Mouse (Mus musculus) layer of hippocampus, postnatal 14 days (tissue): ENCODE measurements around the gene Gna12. TPM values are rescaled to one million over a fixed set of nuclear protein-coding genes. Genes with fewer than 3 reads are reported as not detected.

Experiments
- DNase-seq, 2 experiments: peaks; one replicate each; pipeline ENCODE4 v3.0.0; 2021 to 2022; ENCODE audit warnings: low spot score in 2 of 2, mixed read lengths in 1 of 2
- long read RNA-seq, 2 experiments: library from polyadenylated mRNA; stranded (forward); transcript quantifications; one replicate each; pipeline ENCODE4 v2.0.0; 2021
- total RNA-seq, 2 experiments: library from RNA; stranded (reverse); gene quantifications; 2 replicates each; pipeline ENCODE4 v1.2.3; 2021

Gna12 gene
- 10 to 100 TPM; 88.7 to 96.0 TPM for total RNA-seq
- long read RNA-seq, experiment 1, transcript Gna12-201 (4 exons, 3,416 nt), result major isoform, 116 of 142 reads
- long read RNA-seq, experiment 1, partial matches to known transcripts, result 8 of 142 reads
- long read RNA-seq, experiment 1, other reads (novel, unspliced or antisense), result 18 of 142 reads
- long read RNA-seq, experiment 2, transcript Gna12-201 (4 exons, 3,416 nt), result major isoform, 133 of 166 reads
- long read RNA-seq, experiment 2, partial matches to known transcripts, result 5 of 166 reads
- long read RNA-seq, experiment 2, other reads (novel, unspliced or antisense), result 28 of 166 reads

DNA sequence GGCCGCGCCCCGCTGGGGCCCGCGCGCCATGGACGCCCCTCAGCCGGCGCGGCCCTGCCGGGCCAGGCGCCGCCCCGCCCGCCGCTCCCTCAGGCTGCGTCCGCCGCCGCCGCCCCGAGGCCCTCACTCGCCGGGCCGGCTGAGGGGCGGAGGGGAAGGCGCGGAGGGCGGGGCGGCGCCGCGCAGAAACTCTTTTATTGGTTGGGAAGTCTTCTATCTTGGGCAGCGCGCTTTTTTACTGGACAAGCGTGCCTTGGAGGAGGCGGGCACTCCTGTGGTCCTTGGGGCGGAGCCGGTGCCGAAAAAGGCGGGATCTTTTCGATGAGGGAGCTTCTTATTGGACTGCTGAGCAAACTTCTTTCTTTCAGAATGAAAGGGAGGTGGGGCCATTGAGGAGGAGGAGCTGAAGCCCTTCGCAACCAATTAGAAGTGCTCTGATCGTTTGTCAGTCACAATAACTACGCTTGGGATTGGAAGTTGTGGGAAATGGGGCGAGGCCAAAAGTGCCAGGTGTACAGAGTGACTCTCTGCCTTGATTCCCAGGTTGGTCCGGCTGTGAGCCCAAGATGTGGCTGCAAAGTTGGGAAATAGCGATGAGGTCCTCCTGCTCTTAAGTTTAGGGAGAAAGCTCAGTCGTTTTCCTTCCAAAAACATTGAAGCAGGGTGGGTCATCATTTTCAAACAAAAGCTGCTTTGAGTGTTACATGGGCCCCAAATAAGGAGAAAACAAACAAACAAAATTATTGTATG is at the start of gene Gna12:
Gna12 (minus strand) TSS at position 118 of the 750 bp plus-strand sequence.
- peak; percentile 95 to 99 for DNase-seq

GRCm38 (mm10) chr5:140878644-140879043 is 48.4 kb upstream of the Gna12 start:
- DNase-seq, result no peak

DNA sequence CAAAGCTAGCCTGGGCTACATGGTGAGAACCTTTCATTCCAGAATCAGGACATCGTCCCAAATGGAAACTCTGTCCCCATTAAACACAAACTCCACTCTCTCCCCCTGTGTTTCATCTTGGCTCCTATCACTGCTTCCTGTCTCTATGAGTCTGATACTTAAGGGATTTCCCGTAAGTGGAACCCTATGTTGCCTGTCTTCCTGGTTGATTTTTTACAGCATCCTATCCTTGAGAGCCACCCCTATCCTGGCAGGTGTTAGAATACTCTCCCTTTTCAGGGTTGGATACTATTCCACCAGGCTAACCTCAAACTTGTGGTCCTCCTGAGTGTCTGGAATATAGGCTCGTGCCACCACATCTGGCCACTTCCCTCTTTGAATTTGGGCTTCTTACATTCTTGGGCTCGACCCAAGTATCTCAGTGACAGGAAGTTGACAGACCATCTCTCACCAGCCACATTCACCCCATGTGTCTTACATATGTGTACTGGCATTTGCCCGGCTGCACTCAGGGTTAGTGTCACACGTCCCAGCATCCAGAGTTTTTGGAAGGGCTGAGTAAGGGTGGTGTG is 43.6 kb upstream of the Gna12 start:
- no peak for DNase-seq

- DNase-seq, result no peak
Observed at GRCm38 (mm10) chr5:140873039-140873551, 42.9 kb upstream of the Gna12 start.

GRCm38 (mm10) chr5:140872532-140873038 is 42.4 kb upstream of the Gna12 start:
- DNase-seq, result no peak

DNA sequence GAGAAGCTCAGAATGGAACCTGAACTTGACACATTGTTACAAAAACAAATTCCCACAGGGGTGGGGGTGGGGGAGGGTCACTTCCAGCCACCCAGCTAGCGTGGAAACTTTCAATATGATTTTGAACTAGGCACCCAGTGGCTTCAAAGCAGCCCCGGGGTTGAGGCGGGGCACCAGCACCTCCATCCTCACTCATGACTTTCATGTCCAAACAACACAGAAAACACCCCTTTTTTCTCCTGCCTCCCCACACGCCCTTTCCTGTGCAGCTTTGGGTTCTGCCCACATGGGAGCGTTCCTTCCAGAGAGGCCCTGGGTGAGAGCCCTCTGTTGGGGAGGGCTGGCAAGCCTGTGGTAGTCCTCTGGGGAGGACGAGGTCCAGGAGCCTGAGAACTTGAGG is 41.0 kb upstream of the Gna12 start:
- DNase-seq, result no peak

GRCm38 (mm10) chr5:140869034-140869433 is 38.8 kb upstream of the Gna12 start:
- DNase-seq, result peak; percentile 65 to 77

GRCm38 (mm10) chr5:140859730-140860129 is 29.5 kb upstream of the Gna12 start:
- DNase-seq, result no peak

GRCm38 (mm10) chr5:140858335-140858734 is 28.1 kb upstream of the Gna12 start:
- no peak for DNase-seq

DNA sequence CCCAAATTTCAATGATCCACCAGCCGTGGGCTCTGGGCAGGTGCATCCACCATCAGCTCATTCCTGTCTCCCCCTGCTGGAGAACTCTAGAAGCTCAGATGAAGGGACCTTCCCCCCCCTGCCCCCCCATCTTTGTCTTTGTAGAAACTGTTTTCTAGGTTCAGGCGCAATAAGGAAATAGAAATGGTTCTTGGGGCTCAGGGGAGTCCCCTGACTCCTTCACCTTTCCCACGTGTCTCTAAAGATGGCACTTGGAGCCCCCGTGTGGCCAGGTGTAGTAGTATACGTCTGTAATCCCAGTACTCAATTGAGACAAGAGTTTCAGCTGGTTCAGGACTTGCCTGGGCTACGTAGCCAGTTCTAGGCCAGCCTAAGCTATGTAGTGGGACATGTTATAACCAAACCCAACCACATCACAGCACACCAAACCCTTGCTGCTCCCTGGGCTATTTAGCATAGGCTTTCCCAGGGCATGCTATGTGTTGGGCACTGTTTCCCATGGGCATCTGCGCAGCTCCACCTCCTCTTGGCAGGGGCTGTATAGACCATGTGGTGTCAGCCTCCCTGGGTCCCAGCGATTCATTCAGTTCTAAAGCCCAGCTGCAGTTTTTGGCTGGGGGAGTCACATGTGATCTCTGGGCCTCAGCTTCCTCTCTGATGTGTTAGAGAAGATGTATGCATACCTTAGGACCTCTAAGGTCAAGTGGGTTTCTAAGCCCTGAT is 27.4 kb upstream of the Gna12 start:
- peak; percentile 38 to 67 for DNase-seq

DNA sequence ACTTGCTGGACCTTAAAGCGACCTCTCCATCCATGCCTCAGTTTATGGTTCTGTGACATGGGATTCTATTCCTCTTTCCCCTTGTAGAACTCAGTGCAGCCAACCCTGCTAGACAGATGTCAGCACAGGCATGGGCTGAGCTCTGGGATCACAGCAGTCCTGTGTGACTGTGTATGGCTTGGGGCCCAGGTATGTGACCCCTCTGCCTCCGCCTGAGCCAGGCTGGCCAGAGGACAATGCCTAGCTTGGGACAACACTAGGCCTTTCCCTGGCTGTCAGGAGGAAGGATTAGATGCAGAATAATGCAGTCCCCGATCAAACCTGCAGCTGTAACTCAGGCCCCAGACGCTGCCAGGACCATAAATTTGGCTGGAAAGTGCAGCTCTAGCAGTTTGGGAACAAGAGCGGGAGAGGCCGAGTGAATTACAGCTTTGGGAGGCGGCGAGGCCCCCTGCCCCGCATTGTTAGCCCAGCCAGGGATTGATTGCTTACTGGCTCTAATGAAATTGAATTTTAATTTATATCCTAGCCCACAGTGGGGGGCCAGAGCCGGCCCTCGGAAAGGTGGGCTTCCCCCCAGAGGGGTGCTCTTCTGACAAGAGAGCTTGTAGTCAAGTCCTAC is 25.8 kb upstream of the Gna12 start:
- no peak for DNase-seq

GRCm38 (mm10) chr5:140854700-140855099 is 24.5 kb upstream of the Gna12 start:
- no peak for DNase-seq

GRCm38 (mm10) chr5:140853723-140854122 is 23.5 kb upstream of the Gna12 start:
- DNase-seq, result no peak

DNA sequence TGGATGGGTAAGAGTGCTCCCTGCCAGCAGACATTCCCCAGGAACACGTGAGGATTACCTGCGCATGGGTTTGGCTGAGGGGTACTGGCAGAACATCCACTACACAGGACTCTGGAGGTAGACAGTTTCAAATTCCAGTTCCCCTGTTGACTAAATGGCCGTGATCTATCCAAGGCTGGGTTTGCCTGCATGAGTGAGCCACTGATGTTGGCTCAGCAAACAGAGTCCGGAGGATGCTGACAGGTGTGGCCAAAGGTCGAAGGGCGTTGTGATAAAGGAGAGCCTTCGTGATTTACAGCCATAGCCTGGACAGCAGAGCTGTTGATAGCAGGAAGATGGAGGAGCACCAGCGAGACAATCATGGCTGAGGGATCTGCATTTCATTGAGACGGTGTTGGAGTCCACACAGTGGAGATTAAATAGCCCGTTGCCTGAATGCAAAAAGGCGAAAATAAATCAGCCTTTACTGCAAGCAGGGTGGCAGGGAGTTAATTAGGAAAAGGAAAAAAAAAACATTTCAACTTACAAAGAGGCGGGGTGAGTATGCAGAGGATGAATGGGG is 22.3 kb upstream of the Gna12 start:
- DNase-seq, result no peak

- peak; percentile 55 to 56 for DNase-seq
Observed at GRCm38 (mm10) chr5:140847300-140847729, 17.1 kb upstream of the Gna12 start.

GRCm38 (mm10) chr5:140841942-140842341 is 11.7 kb upstream of the Gna12 start:
- DNase-seq, result no peak

- no peak for DNase-seq
Observed at GRCm38 (mm10) chr5:140831064-140831431, 817 bp upstream of the Gna12 start.

DNA sequence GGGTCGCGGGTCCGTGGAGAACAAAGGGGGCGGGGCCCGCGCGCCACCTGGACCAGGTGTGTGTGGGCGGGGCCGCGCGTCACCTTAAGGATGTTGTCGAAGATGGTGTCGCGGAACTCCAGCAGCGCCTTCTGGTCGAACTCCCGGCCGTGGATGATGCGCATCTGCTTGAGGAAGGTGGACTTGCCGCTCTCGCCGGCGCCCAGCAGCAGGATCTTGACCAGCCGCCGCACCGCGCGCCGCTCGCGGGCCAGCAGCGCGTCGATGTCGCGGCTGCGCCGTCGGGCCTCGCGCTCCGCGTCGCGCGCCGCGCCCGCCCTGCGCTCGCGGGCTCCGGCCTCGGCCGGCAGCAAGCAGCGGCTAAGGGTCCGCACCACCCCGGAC is 328 bp downstream of the Gna12 start:
- peak in 1 of 2 experiments; percentile 47 for DNase-seq

DNA sequence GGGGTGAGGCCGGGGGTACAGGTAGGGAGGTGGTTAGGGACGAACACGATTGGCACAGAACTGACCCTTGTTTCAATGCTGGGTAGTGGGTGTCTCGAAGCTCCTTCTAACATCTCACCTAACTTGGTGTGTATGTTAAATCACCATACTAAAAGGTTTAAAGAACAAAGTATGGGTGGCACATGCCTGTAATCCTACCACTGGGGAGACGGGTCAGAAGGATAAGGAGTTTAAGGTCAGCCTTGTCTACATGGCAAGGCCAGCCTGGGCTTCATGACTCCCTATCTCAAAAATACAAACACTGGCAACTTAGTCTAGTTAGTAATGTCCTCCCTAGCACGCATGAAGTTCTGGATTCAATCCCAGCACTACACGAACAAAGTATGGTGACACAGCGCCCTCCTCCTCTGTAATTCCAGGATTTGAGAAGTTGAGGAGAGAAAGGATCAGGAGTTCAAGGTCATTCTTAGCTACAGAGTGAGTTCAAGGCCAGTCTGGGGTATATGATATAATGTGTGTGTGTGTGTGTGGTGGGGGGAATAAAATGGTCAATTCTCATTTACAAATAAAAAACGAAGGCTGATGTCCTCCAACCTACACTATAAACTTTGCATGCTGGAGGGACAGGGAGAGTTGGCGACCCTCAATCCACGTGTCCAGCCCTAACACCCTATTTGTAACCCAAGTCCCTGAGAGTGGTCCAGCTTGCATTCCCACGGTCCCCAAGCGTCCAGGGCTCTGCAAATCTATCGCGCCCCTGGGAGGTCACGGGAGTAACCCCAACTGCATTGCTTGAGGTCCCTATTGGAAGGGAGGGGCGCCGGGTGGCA is 935 bp downstream of the Gna12 start:
- DNase-seq, result no peak
